Mouse (Mus musculus) mouse trophoblast stem cell (cell line): ENCODE data around the gene Gpr61.

ENCODE experiments used
- in situ Hi-C, 2 experiments: fragments of 300-500 bp; cut with MseI, MboI; formaldehyde crosslinking; loops; 2 replicates in 1 of 2; 3 replicates in 1 of 2; pipeline ENCODE4 v1.15.1; 2025

Gene Gpr61

GRCm38 (mm10) chr3:108154656-108155055, at the start of gene Gpr61:
TSS of gene Gpr61 (minus strand) at chr3:108154882.
- in situ Hi-C loops = no loop called here

GRCm38 (mm10) chr3:108204470-108204869, 49.8 kb upstream of the Gpr61 start:
- in situ Hi-C loops = no loop called here

DNA sequence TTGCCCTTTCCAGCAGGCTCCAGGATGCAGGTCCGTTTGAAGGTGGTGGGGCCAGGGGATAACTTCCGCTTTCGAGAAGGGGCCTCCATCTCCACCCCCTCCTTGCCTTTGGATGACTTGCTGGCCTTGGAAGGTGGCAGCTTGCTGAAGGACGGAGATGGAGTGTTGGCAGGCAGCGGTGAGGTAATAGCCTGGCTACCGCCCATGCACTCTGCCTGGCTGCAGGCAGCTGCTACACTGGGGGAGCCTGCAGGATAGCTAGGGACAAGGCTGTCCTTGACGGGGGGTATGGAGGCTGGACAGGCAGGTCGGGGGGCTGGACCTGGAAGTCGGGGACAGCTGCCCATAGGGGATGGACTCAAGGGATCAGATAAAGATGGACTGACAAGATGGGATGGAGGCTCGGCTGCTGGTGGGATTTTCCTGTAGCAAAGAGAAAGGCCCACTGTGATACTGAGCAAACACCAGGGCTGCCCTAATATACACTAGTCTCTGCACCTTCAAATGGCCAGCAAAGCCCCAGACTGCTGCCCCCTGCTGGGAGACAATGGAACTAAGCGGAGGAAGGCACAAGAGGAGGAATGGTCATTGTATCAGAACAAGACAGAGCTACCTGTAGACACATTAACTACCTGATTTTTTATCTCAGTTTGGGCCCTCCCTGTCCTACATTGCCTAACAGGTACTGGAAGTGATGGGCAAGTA, 49.1 kb upstream of the Gpr61 start:
- in situ Hi-C loops = no loop called here

- in situ Hi-C loops = no loop called here
Observed at GRCm38 (mm10) chr3:108203212-108203611, 48.5 kb upstream of the Gpr61 start.

- in situ Hi-C loops = no loop called here
Observed at GRCm38 (mm10) chr3:108202506-108202905, 47.8 kb upstream of the Gpr61 start.

DNA sequence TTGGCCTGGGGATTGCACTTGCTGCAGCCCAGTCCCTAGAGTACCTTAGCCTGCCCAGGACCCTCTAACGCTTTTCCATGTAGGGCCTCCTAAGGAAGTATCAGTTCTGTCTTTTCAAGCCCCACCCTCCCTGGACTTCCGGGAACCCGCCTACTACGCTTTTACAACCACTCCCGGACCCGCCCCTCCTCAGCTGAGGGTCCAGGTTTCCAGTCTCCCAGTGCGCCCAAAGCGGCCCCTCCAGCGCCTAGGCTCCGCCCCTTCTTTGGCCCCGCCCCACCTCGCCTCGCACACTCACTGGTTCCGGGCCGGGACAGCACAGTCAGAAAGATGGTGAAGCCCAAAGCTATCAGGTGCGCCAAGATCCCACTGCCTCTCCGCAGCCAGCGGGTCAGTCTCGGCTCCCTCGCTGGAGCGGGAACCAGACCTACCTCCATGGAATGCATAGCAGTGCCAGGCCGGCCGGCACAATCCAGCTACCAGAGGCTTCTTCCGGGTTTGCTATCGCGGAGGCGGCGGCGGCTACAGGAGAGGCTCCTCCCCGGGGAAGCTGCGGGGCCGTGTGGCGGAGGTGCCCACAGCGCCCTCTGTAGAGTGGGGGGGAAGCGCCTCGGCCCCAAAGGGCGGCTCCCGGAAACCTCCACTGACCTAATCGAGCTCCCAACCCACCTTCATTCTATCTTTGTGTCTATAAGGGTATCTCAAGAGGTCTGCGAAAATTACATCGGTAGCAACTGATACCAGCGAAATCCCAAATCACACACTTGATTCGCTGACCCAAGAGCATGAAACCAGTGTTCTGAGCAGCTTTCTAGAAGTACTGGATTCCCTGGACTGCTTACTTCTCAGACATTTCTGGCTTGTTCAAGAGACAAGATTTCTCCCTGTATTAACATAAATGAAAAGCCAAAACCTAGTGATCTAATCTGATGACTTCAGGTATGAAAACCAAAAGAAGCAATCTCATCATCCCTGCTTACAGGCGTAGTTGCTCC, 45.9 kb upstream of the Gpr61 start, which contains the start of gene Cyb561d1:
Gene Cyb561d1 (minus strand): TSS at position 884 of the 995 bp plus-strand sequence.
- in situ Hi-C loops = no loop called here

- in situ Hi-C loops = no loop called here
Observed at GRCm38 (mm10) chr3:108199231-108199630, 44.5 kb upstream of the Gpr61 start.

GRCm38 (mm10) chr3:108197066-108197497, 42.4 kb upstream of the Gpr61 start:
- in situ Hi-C loops = no loop called here

DNA sequence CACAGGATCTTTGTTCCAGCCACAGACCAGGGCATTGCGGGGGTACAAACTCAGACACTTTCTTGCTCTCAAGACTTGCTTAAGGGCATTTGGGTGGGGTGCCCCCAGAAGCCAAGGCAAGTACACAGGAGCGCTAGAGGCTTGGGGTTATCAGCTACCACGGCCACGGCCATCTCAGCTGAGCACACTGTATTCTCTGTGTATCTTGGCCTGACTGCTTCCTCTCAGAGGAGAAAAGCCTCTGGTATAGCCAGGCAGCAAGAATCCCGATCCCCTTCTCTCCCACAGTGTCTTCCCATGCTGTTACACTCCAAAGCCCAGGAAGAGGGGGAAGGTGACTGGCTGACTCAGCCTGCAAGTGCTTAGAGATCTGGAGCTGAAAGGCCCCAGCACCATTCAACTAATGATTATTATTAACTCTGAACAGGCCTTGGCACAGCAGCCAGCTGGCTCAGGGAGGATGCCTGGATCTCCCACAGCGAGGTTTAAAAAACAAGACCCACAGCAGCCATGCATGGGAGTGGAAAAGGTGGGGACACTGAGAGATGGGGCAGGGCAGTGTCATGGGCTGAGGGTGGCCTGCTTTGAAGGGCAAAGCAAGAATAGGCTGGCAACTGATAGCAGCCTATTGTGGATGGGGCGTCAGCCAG, 41.4 kb upstream of the Gpr61 start:
- in situ Hi-C loops = no loop called here

- in situ Hi-C loops = no loop called here
Observed at GRCm38 (mm10) chr3:108195287-108195686, 40.6 kb upstream of the Gpr61 start.

- in situ Hi-C loops = no loop called here
Observed at GRCm38 (mm10) chr3:108193686-108194085, 39.0 kb upstream of the Gpr61 start.

GRCm38 (mm10) chr3:108189897-108190296, 35.2 kb upstream of the Gpr61 start:
- in situ Hi-C loops = no loop called here

DNA sequence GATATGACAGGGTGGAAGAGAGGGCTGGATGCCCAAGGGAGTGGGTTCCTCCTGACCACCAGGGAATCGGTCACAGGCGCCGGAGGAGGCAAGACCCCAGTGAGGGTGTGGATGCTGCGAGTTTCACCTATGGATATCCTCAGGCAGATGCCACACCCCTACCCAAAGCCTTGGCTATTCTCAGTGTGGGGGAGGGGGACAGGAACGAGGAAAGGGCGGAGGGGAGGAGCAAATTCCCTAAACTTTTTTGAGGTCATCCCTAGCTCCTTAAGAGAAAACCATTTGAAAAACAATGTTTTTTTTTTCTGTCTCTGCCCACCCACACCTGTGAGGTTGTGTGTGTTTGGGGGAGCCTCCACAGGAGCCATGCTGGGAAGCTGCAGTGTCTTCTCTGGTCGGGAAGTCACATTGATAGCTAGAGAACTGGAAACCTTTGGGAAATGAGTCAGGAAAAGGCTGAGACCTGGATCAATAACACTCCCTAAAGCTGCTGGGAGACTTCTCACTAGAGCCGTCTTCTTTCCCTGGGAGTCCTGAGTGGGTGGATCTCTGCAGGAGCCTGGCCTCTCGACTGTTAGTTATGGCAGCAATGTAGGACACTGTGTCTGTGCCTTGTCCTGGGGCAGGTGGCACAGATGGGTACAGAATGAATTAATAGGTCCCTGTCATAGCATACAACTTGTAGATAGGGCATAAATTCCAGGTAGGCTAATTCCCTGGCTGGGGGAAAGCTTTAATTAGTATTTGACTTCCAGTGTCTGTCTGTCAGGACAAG, 34.2 kb upstream of the Gpr61 start:
- in situ Hi-C loops = no loop called here

DNA sequence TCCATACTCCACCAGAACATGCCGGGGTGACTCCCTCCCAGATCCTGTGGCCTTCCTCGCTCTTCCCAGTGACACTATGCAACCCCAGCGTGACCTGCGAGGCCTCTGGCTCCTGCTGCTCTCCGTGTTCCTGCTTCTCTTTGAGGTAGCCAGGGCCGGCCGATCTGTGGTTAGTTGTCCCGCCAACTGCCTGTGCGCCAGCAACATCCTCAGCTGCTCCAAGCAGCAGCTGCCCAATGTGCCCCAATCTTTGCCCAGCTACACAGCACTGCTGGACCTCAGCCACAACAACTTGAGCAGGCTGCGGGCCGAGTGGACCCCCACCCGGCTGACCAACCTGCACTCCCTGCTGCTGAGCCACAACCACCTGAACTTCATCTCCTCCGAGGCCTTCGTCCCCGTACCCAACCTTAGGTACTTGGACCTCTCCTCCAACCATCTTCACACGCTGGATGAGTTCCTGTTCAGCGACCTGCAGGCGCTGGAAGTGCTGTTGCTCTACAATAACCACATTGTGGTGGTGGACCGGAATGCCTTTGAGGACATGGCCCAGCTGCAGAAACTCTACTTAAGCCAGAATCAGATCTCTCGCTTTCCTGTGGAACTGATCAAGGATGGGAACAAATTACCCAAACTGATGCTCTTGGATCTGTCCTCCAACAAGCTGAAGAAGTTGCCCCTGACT, 32.6 kb upstream of the Gpr61 start:
- in situ Hi-C loops = no loop called here

- in situ Hi-C loops = no loop called here
Observed at GRCm38 (mm10) chr3:108186098-108187047, 31.7 kb upstream of the Gpr61 start, which contains the start of gene Amigo1. TSS of gene Amigo1 (plus strand) at chr3:108186335.

- in situ Hi-C loops = no loop called here
Observed at GRCm38 (mm10) chr3:108185460-108186097, 30.9 kb upstream of the Gpr61 start.

DNA sequence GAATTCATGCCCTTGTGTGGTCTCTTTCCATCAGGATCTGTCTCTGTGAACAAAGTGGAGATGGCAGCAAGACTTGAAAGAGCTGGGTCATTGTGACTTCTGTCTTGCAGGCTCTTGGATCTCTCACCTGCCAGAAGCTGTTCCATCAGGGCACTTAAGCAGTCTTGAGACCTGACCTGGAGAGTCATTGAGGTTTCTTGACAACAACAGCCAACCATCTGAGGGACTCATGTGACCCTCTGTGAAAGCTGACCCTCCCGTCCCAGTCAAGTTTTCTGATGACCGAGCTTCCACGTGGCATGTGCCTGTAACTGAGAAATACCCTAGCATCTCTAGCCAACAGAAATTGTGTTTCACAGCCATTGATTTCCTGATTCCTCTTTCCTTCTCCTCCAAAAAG, 30.1 kb upstream of the Gpr61 start:
- in situ Hi-C loops = no loop called here

DNA sequence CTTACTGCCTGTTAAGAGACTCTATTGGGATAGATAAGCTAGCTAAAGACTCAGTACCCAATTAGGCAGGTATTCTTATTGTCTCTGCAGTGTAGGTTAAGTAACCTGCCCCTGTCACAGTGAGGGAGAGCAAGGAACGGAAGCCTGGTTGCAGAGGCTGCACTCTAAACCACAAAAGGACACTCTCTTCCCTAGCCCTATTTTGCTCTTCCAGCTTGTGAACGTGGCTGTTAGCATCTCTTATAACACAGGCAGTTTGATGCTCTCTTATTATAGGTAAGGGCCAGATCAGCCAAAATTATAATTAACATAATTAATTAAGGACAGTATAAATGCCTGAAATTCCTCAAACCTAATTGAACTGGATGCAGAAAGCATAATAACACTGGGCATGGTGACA, 25.8 kb upstream of the Gpr61 start:
- in situ Hi-C loops = no loop called here
